Mouse (Mus musculus): ENCODE measurements around the gene Gucy1b2. TPM values are rescaled to one million over a fixed set of nuclear protein-coding genes. Genes with fewer than 3 reads are reported as not detected.
A peak's percentile ranks its signal among the peaks of the same experiment; 100 is the strongest.

Gene Gucy1b2
- 0.08 and 0.11 TPM in 2 replicates for polyA plus RNA-seq (2014; fragmentation: Nextera tagmentation; extraction: Ambion mirVana)

GRCm38 (mm10) chr14:62456239-62456747 lies at the start of gene Gucy1b2:
Gene Gucy1b2, minus strand, starts transcription at chr14:62456289.
- no peaks in the 10 kb centered on the region for H3K36me3 ChIP-seq (ENCODE audit: control insufficient read depth, insufficient read depth, low read length)
- no peaks in the 10 kb centered on the region for H3K27me3 ChIP-seq (ENCODE audit: control insufficient read depth, insufficient read depth, low read length)
- DNase-seq (ENCODE audit: low spot score) (no peak), ATAC-seq (ENCODE audit: insufficient read depth, low FRiP score, low TSS enrichment) (no peak)
- no peak within 1 kb of the TSS for H3K9ac ChIP-seq (ENCODE audit: low read length)
- no peak within 1 kb of the TSS; the same call in 1 of the 2 replicates for H3K4me2 ChIP-seq (ENCODE audit: low read depth)
- WGBS: 84% methylated on average over 9 of the region's 9 CpGs
- no peak within 1 kb of the TSS for H3K27ac ChIP-seq (ENCODE audit: low read depth, low read length)
- H3K9me3 ChIP-seq (ENCODE audit: control insufficient read depth, low read length): no peaks in the 10 kb centered on the region
- H3K4me1 ChIP-seq (ENCODE audit: control insufficient read depth, insufficient read depth, low read length): no peaks in the 10 kb centered on the region
- no peak within 1 kb of the TSS for H3K4me3 ChIP-seq (ENCODE audit: low read depth, low read length)

DNA sequence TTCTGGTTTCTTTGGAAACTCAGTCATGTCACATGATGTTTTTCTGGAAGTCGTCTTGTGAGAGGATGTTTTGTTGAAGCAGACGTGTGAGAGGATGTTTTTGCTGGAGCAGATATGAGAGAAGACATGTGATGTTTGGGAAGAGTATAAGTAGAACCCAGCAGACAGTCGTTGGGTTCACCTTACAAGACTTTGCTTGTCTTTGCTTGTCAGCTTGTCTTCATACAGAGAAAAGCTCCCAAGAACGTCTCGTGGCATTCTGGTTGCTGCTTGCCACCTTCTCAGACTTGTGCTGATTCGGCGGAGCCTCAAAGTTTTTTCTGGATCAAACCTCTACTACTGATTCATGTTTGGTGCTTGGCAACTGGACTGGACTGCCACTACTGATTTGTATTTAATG lies 41.3 kb upstream of the Gucy1b2 start:
- no peak for DNase-seq (ENCODE audit: low spot score)
- no peak overlapping the region for H3K4me3 ChIP-seq (ENCODE audit: low read depth, low read length)
- ATAC-seq (ENCODE audit: insufficient read depth, low FRiP score, low TSS enrichment): no peak
- H3K4me1 ChIP-seq (ENCODE audit: control insufficient read depth, insufficient read depth, low read length): no peaks in the 10 kb centered on the region
- WGBS: 86% methylated on average over 7 of the region's 7 CpGs
- H3K27ac ChIP-seq (ENCODE audit: low read depth, low read length): no peak overlapping the region
- H3K9ac ChIP-seq (ENCODE audit: low read length): no peak overlapping the region
- H3K4me2 ChIP-seq (ENCODE audit: low read depth): no peak overlapping the region
- no peaks in the 10 kb centered on the region for H3K9me3 ChIP-seq (ENCODE audit: control insufficient read depth, low read length)
- no peaks in the 10 kb centered on the region for H3K36me3 ChIP-seq (ENCODE audit: control insufficient read depth, insufficient read depth, low read length)
- H3K27me3 ChIP-seq (ENCODE audit: control insufficient read depth, insufficient read depth, low read length): no peaks in the 10 kb centered on the region

DNA sequence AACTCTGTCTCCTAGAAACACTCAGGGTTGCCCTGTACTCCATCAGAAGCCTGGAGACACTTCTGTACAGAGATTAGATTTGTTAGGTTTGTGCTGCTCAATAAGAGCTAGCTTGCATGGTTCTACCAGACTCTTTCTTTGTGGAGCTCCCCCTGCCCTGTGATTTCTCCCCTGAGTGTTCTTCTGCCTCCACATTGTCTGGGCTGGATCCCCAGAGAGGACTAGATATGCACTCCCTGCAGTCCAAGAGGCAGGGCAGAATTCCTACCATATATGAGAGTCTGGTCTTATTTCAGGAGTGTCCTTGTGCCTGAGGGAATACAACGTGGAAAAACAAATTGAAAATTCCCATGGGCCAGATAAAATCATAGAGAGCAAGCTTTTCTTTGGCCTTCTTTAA lies 40.4 kb upstream of the Gucy1b2 start:
- Histone ChIP-seq H3K36me3 (ENCODE audit: control insufficient read depth, insufficient read depth, low read length) (no peaks in the 10 kb centered on the region), H3K4me2 (ENCODE audit: low read depth) (no peak overlapping the region), H3K4me1 (ENCODE audit: control insufficient read depth, insufficient read depth, low read length) (no peaks in the 10 kb centered on the region), H3K27me3 (ENCODE audit: control insufficient read depth, insufficient read depth, low read length) (no peaks in the 10 kb centered on the region), H3K27ac (ENCODE audit: low read depth, low read length) (no peak overlapping the region), H3K4me3 (ENCODE audit: low read depth, low read length) (no peak overlapping the region), H3K9me3 (ENCODE audit: control insufficient read depth, low read length) (no peaks in the 10 kb centered on the region), H3K9ac (ENCODE audit: low read length) (no peak overlapping the region)
- DNase-seq (ENCODE audit: low spot score) (no peak), ATAC-seq (ENCODE audit: insufficient read depth, low FRiP score, low TSS enrichment) (no peak)
- WGBS: 57% methylated on average over 1 of the region's 1 CpGs

DNA sequence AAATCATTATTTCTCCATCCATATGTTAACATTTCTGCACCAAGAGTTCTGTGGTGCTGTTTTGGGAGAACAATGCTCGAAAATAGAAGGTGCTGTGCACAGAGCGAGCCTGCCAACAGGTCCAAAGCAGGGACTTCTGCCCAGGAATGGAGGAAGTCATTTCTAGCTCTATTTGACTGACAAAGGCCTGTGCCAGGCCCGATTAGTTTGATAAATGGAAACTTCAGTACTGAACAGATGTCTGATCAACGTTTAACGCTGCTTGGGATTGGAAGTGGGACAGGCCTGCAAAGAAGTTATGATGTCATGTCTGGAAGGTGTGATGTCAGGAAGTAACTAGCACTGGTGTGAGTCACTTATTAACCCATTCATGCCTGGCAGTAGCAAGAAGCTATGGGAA lies 37.4 kb upstream of the Gucy1b2 start:
- 84% methylated on average over 5 of the region's 5 CpGs for WGBS
- H3K27me3 ChIP-seq (ENCODE audit: control insufficient read depth, insufficient read depth, low read length): no peaks in the 10 kb centered on the region
- no peak overlapping the region for H3K4me2 ChIP-seq (ENCODE audit: low read depth)
- DNase-seq (ENCODE audit: low spot score): no peak
- H3K9ac ChIP-seq (ENCODE audit: low read length): no peak overlapping the region
- no peaks in the 10 kb centered on the region for H3K36me3 ChIP-seq (ENCODE audit: control insufficient read depth, insufficient read depth, low read length)
- H3K4me3 ChIP-seq (ENCODE audit: low read depth, low read length): no peak overlapping the region
- H3K27ac ChIP-seq (ENCODE audit: low read depth, low read length): no peak overlapping the region
- H3K4me1 ChIP-seq (ENCODE audit: control insufficient read depth, insufficient read depth, low read length): no peaks in the 10 kb centered on the region
- H3K9me3 ChIP-seq (ENCODE audit: control insufficient read depth, low read length): no peaks in the 10 kb centered on the region
- ATAC-seq (ENCODE audit: insufficient read depth, low FRiP score, low TSS enrichment): no peak

DNA sequence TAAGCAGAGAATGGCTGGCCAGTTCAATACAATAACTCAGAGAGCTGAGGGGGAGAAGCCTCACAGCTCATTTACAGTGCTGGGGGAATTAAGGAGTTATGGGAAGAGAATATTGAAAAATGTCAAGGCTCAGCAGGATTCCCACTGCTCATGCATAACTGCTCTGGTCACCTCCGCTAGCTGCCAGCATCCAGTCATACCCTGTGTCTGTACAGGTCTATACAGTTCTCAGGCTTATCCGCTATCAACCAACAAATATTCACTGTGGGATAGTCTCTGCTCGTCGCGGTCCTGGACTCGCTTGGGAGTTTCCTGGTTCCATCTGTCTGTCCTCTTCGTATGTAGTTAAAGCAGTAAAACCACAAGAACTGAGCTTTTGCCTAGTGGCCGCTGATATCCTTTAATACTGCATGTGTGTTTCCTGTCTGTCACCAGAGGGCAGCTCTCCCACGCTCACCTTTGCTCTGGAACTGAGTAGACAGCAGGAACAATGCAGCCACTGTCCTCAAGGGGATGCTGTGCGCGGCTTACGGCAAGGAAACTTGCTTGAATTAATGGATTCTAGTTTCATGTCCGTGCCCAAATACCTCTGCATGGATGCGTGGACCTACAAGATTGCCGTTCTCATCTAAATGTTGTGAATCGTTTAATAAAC lies 36.2 kb upstream of the Gucy1b2 start:
- WGBS: 38% methylated on average over 16 of the region's 16 CpGs
- Histone ChIP-seq H3K4me2 (ENCODE audit: low read depth) (no peak overlapping the region), H3K9me3 (ENCODE audit: control insufficient read depth, low read length) (no peaks in the 10 kb centered on the region), H3K9ac (ENCODE audit: low read length) (no peak overlapping the region), H3K27me3 (ENCODE audit: control insufficient read depth, insufficient read depth, low read length) (no peaks in the 10 kb centered on the region), H3K4me1 (ENCODE audit: control insufficient read depth, insufficient read depth, low read length) (no peaks in the 10 kb centered on the region), H3K4me3 (ENCODE audit: low read depth, low read length) (no peak overlapping the region), H3K27ac (ENCODE audit: low read depth, low read length) (no peak overlapping the region), H3K36me3 (ENCODE audit: control insufficient read depth, insufficient read depth, low read length) (no peaks in the 10 kb centered on the region)
- no peak for ATAC-seq (ENCODE audit: insufficient read depth, low FRiP score, low TSS enrichment)
- peak; percentile 84 for DNase-seq (ENCODE audit: low spot score)

- H3K27ac ChIP-seq (ENCODE audit: low read depth, low read length): no peak overlapping the region
- H3K27me3 ChIP-seq (ENCODE audit: control insufficient read depth, insufficient read depth, low read length): no peaks in the 10 kb centered on the region
- H3K4me3 ChIP-seq (ENCODE audit: low read depth, low read length): no peak overlapping the region
- no peaks in the 10 kb centered on the region for H3K9me3 ChIP-seq (ENCODE audit: control insufficient read depth, low read length)
- WGBS: 99% methylated on average over 7 of the region's 7 CpGs
- no peaks in the 10 kb centered on the region for H3K4me1 ChIP-seq (ENCODE audit: control insufficient read depth, insufficient read depth, low read length)
- DNase-seq (ENCODE audit: low spot score) (no peak), ATAC-seq (ENCODE audit: insufficient read depth, low FRiP score, low TSS enrichment) (no peak)
- no peaks in the 10 kb centered on the region for H3K36me3 ChIP-seq (ENCODE audit: control insufficient read depth, insufficient read depth, low read length)
- no peak overlapping the region for H3K9ac ChIP-seq (ENCODE audit: low read length)
- H3K4me2 ChIP-seq (ENCODE audit: low read depth): no peak overlapping the region
Observed at GRCm38 (mm10) chr14:62488270-62488669, 32.2 kb upstream of the Gucy1b2 start.

DNA sequence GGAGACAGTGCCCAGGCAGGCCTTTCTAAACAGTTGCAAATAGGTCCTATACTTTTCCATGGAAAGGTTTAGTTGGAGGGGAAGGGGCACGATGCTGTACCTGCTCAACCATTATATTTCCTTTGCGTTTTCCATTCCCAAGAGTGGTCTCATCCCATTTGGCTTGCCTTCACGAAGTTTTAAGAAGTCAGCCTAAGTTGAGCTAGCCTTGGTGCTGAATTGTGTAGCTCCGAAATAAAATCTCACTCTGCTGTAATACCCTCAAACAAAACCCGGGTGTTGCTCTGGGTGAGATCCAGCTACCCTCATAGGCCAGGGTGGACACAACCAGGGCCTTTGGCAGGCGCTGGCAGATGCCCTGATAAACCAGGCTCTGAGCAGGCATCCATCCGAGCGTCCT lies 25.3 kb upstream of the Gucy1b2 start:
- Histone ChIP-seq H3K27ac (ENCODE audit: low read depth, low read length) (no peak overlapping the region), H3K9me3 (ENCODE audit: control insufficient read depth, low read length) (no peaks in the 10 kb centered on the region), H3K4me1 (ENCODE audit: control insufficient read depth, insufficient read depth, low read length) (no peaks in the 10 kb centered on the region), H3K27me3 (ENCODE audit: control insufficient read depth, insufficient read depth, low read length) (no peaks in the 10 kb centered on the region), H3K36me3 (ENCODE audit: control insufficient read depth, insufficient read depth, low read length) (no peaks in the 10 kb centered on the region), H3K9ac (ENCODE audit: low read length) (no peak overlapping the region), H3K4me3 (ENCODE audit: low read depth, low read length) (no peak overlapping the region), H3K4me2 (ENCODE audit: low read depth) (no peak overlapping the region)
- WGBS: 60% methylated on average over 8 of the region's 8 CpGs
- DNase-seq (ENCODE audit: low spot score): no peak
- ATAC-seq (ENCODE audit: insufficient read depth, low FRiP score, low TSS enrichment): no peak

GRCm38 (mm10) chr14:62479395-62479794 lies 23.3 kb upstream of the Gucy1b2 start:
- Histone ChIP-seq H3K27ac (ENCODE audit: low read depth, low read length) (no peak overlapping the region), H3K27me3 (ENCODE audit: control insufficient read depth, insufficient read depth, low read length) (no peaks in the 10 kb centered on the region), H3K4me3 (ENCODE audit: low read depth, low read length) (no peak overlapping the region), H3K4me2 (ENCODE audit: low read depth) (no peak overlapping the region), H3K9ac (ENCODE audit: low read length) (no peak overlapping the region), H3K9me3 (ENCODE audit: control insufficient read depth, low read length) (no peaks in the 10 kb centered on the region), H3K4me1 (ENCODE audit: control insufficient read depth, insufficient read depth, low read length) (no peaks in the 10 kb centered on the region), H3K36me3 (ENCODE audit: control insufficient read depth, insufficient read depth, low read length) (no peaks in the 10 kb centered on the region)
- no peak for DNase-seq (ENCODE audit: low spot score)
- ATAC-seq (ENCODE audit: insufficient read depth, low FRiP score, low TSS enrichment): no peak
- WGBS: 53% methylated on average over 6 of the region's 6 CpGs

DNA sequence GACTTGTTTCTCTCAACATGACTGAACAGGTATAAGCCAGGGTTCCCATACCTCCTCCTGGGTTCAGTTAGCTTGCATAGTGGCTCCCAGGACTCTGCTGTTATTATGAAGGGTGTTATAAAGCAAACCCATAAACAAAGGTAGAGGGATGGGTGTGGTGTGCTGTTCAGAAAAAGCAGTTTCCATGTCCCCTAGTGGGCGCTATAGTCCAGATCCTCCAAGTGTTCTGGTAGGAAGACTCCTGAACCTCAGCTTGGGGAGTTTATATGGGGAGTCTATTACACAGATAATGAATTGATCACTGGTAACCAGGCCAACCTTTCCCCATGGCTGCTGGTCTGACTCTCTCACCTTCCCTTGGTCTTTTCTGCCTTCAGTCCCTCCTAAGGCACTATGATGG lies 18.4 kb upstream of the Gucy1b2 start:
- Histone ChIP-seq H3K4me1 (ENCODE audit: control insufficient read depth, insufficient read depth, low read length) (no peaks in the 10 kb centered on the region), H3K9ac (ENCODE audit: low read length) (no peak overlapping the region), H3K9me3 (ENCODE audit: control insufficient read depth, low read length) (no peaks in the 10 kb centered on the region), H3K4me2 (ENCODE audit: low read depth) (no peak overlapping the region), H3K36me3 (ENCODE audit: control insufficient read depth, insufficient read depth, low read length) (no peaks in the 10 kb centered on the region), H3K27ac (ENCODE audit: low read depth, low read length) (no peak overlapping the region), H3K4me3 (ENCODE audit: low read depth, low read length) (no peak overlapping the region), H3K27me3 (ENCODE audit: control insufficient read depth, insufficient read depth, low read length) (no peaks in the 10 kb centered on the region)
- DNase-seq (ENCODE audit: low spot score) (no peak), ATAC-seq (ENCODE audit: insufficient read depth, low FRiP score, low TSS enrichment) (no peak)
- 75% methylated on average over 1 of the region's 1 CpGs for WGBS

Measured in neural tube, embryonic 11.5 days (tissue).